Mouse (Mus musculus): ENCODE data around the gene Sypl.

DNA sequence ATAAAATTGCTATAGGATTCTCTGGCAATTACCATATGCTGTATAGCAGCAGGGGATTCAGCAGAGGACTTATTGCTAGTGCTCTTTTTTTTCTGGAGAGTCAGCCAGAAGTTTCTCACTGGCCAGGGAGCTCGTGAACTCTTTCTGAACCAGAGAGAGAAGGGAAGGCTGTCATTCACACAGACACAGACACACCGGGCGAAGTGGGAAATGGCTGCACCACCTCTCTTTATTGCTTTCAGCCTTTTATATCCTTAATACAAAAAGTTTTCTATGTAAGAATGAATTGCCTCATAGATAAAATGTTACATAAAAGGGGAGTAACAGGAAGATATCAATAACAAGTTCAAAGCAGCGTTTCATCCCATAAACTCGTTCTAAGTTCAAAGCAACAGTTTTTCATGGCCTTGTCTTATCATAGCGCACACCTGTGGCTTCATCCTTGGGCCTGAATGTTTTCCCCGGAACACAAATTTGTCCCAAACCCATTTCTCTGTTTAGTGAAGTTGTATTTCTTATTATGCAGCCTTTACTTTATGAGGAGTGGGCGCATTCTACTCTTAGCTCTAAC, 8.7 kb upstream of the Sypl start:
- TF ChIP-seq CTCF (IDR thresholded peaks at IDR 0.05; ENCODE audit: extremely low read depth, insufficient read length, insufficient replicate concordance, low read depth, low read length) (no peak), POLR2A (IDR thresholded peaks at IDR 0.05; ENCODE audit: low read depth, low read length) (no peak)
